Mouse (Mus musculus): ENCODE data around the gene Zmym1. TPM values are rescaled to one million over a fixed set of nuclear protein-coding genes. Genes with fewer than 3 reads are reported as not detected.

The Zmym1 gene
- total and polyA plus RNA-seq, 3 experiments: 13.2 to 17.6 TPM; not detected in 1

DNA sequence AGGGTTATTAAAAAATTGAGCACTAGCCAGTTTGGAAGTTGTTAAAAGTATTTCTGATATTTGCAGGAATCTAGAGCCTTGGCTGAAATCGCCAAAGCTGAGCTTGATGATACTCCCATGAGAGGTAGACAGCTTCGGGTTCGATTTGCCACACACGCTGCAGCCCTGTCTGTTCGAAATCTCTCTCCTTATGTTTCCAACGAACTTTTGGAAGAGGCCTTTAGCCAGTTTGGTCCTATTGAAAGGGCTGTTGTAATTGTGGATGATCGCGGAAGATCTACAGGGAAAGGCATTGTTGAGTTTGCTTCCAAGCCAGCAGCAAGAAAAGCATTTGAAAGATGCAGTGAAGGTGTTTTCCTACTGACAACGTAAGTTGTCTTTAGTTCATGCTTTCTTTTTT is 37.8 kb downstream of the Zmym1 start:
- peaks cover 44 to 50% of the 10 kb centered on the region in 2 experiments for H3K36me3 ChIP-seq (ENCODE audit: control insufficient read depth in 1 of 2, insufficient read depth in 2 of 2, low read length in 2 of 2)
- TF ChIP-seq ZC3H11A (IDR thresholded peaks at IDR 0.05; ENCODE audit: low read depth, low read length): no peak
- TF ChIP-seq GABPA (IDR thresholded peaks at IDR 0.05; ENCODE audit: low read depth, low read length): no peak
- TF ChIP-seq GATA1 (IDR thresholded peaks at IDR 0.05; ENCODE audit: low read depth, low read length): no peak
- TF ChIP-seq POLR2AphosphoS5 (IDR thresholded peaks at IDR 0.05; ENCODE audit: borderline replicate concordance, low read depth, low read length): no peak
- TF ChIP-seq NRF1 (IDR thresholded peaks at IDR 0.05; ENCODE audit: insufficient read depth, low read depth, low read length, poor library complexity, severe bottlenecking): no peak
- peak; percentile 38 for TF ChIP-seq MXI1 (IDR thresholded peaks at IDR 0.05; ENCODE audit: low read depth, low read length)
- no peak for TF ChIP-seq ZNF384 (IDR thresholded peaks at IDR 0.05; ENCODE audit: low read depth, low read length)
- no peak for TF ChIP-seq ETS1 (IDR thresholded peaks at IDR 0.05; ENCODE audit: low read depth, low read length)
- TF ChIP-seq CHD1 (IDR thresholded peaks at IDR 0.05; ENCODE audit: low read depth, low read length): no peak
- no peak for TF ChIP-seq MYB (IDR thresholded peaks at IDR 0.05; ENCODE audit: low read depth, low read length)
- no peak for TF ChIP-seq MEF2A (IDR thresholded peaks at IDR 0.05; ENCODE audit: extremely low read depth, insufficient replicate concordance, low read depth, low read length, poor library complexity, severe bottlenecking)
- TF ChIP-seq POLR2A (IDR thresholded peaks at IDR 0.05; ENCODE audit: control insufficient read depth in 1 of 2, insufficient read depth in 1 of 2, low read depth in 1 of 2, low read length in 2 of 2, poor library complexity in 1 of 2): 0 out of 4 replicates have a peak, but pooled peaks of 1 of the 2 experiments have one; percentile 29
- DNase-seq (ENCODE audit: low read depth, low spot score): no peak
- no peaks in the 10 kb centered on the region for H3K27me3 ChIP-seq (ENCODE audit: control insufficient read depth in 1 of 2, insufficient read depth in 2 of 2, low read length in 2 of 2)
- H3K4me1 ChIP-seq (ENCODE audit: control insufficient read depth in 1 of 2, insufficient read depth in 2 of 2, low read length in 2 of 2): peaks cover 4 to 18% of the 10 kb centered on the region in 2 experiments; a peak in 3 of 4 replicates
- H3K9ac ChIP-seq (ENCODE audit: control insufficient read depth, low read depth, low read length, poor library complexity, severe bottlenecking): peak overlapping the region; percentile 99
- peaks cover 65% of the 10 kb centered on the region for H3K79me2 ChIP-seq (ENCODE audit: control insufficient read depth, insufficient read depth, low read length, poor library complexity)
- peak overlapping the region; percentile 58 to 79 for H3K4me3 ChIP-seq (ENCODE audit: control insufficient read depth in 1 of 2, insufficient read depth in 1 of 2, low read depth in 2 of 2, low read length in 2 of 2)
- no peak overlapping the region for H3K27ac ChIP-seq (ENCODE audit: control insufficient read depth, low read depth, low read length)
- no peaks in the 10 kb centered on the region for H3K9me3 ChIP-seq (replicated peaks; ENCODE audit: insufficient read depth, low read length)

DNA sequence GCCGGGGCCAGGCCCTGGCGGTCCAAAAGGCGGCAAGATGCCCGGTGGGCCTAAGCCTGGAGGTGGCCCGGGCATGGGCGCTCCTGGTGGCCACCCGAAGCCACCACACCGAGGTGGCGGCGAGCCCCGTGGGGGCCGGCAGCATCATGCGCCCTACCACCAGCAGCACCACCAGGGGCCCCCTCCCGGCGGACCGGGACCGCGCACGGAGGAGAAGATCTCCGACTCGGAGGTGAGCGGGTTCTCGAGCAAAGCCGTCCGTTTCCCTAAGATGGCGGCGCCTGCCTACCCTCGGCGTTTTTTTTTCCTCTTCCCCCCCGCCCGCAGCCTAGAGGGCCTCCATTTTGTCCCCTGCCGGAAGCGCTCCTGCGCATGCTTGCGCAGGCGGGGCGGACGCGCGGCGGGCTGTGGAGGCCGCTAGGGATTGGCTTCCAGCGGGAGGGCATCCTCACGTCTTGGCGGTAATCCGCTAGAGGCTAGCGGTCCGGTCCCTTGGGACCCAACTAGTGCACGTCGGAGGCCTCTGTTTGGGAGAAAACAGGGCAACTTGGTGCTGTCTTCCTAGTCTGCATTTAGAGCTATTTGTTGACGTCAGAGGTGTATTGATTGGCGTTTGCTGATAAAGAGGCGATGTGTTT is 38.8 kb downstream of the Zmym1 start:
- DNase-seq (ENCODE audit: low read depth, low spot score): peak; percentile 92
- H3K4me1 ChIP-seq (ENCODE audit: control insufficient read depth in 1 of 2, insufficient read depth in 2 of 2, low read length in 2 of 2): peaks cover 2 to 16% of the 10 kb centered on the region in 2 experiments; a peak in 2 of 4 replicates
- peaks cover 33 to 41% of the 10 kb centered on the region in 2 experiments for H3K36me3 ChIP-seq (ENCODE audit: control insufficient read depth in 1 of 2, insufficient read depth in 2 of 2, low read length in 2 of 2)
- peak; percentile 72; the same call in 1 of the 2 replicates for TF ChIP-seq E2F4 (IDR thresholded peaks at IDR 0.05; ENCODE audit: borderline replicate concordance, low read depth, low read length)
- peak; percentile 26 to 70; a peak in 2 of 4 replicates for TF ChIP-seq POLR2A (IDR thresholded peaks at IDR 0.05; ENCODE audit: control insufficient read depth in 1 of 2, insufficient read depth in 1 of 2, low read depth in 1 of 2, low read length in 2 of 2, poor library complexity in 1 of 2)
- TF ChIP-seq TBP (IDR thresholded peaks at IDR 0.05; ENCODE audit: low read depth, low read length): no peak
- TF ChIP-seq ZC3H11A (IDR thresholded peaks at IDR 0.05; ENCODE audit: low read depth, low read length): peak; percentile 28; the same call in 1 of the 2 replicates
- no peak for TF ChIP-seq MYB (IDR thresholded peaks at IDR 0.05; ENCODE audit: low read depth, low read length)
- 0 out of 2 replicates have a peak, but pooled peaks have one; percentile 21 for TF ChIP-seq ZMIZ1 (IDR thresholded peaks at IDR 0.05; ENCODE audit: low read depth, low read length)
- no peak for TF ChIP-seq MAFK (IDR thresholded peaks at IDR 0.05; ENCODE audit: borderline replicate concordance, low read depth, low read length)
- no peak for TF ChIP-seq ZKSCAN1 (IDR thresholded peaks at IDR 0.05; ENCODE audit: low read depth, low read length)
- TF ChIP-seq ZNF384 (IDR thresholded peaks at IDR 0.05; ENCODE audit: low read depth, low read length): peak; percentile 89
- TF ChIP-seq CTCF (IDR thresholded peaks at IDR 0.05 in 2 of 3, conservative IDR thresholded peaks at IDR 0.05 in 1 of 3; ENCODE audit: control insufficient read depth in 1 of 3, insufficient read depth in 1 of 3, low read depth in 2 of 3, low read length in 3 of 3, poor library complexity in 1 of 3, severe bottlenecking in 1 of 3): peak in 1 of 3 experiments; percentile 12; a peak in 2 of 6 replicates
- no peak for TF ChIP-seq JUND (IDR thresholded peaks at IDR 0.05; ENCODE audit: low read depth, low read length)
- TF ChIP-seq MAZ (IDR thresholded peaks at IDR 0.05; ENCODE audit: low read depth, low read length): peak; percentile 87
- TF ChIP-seq RCOR1 (IDR thresholded peaks at IDR 0.05; ENCODE audit: low read depth, low read length): no peak
- TF ChIP-seq UBTF (IDR thresholded peaks at IDR 0.05; ENCODE audit: borderline replicate concordance, insufficient read depth, low read depth, low read length): 0 out of 2 replicates have a peak, but pooled peaks have one; percentile 74
- TF ChIP-seq SMC3 (IDR thresholded peaks at IDR 0.05; ENCODE audit: low read depth, low read length): no peak
- peak; percentile 16; the same call in 1 of the 2 replicates for TF ChIP-seq KAT2A (conservative IDR thresholded peaks at IDR 0.05; ENCODE audit: low read depth, low read length)
- TF ChIP-seq SIN3A (IDR thresholded peaks at IDR 0.05; ENCODE audit: low read length): peak; percentile 74
- no peak for TF ChIP-seq BHLHE40 (IDR thresholded peaks at IDR 0.05; ENCODE audit: borderline replicate concordance, low read depth, low read length)
- TF ChIP-seq NRF1 (IDR thresholded peaks at IDR 0.05; ENCODE audit: insufficient read depth, low read depth, low read length, poor library complexity, severe bottlenecking): peak; percentile 96
- TF ChIP-seq USF1 (IDR thresholded peaks at IDR 0.05; ENCODE audit: low read depth, low read length): no peak
- peak; percentile 53; the same call in 1 of the 2 replicates for TF ChIP-seq MYC (IDR thresholded peaks at IDR 0.05; ENCODE audit: low read depth, low read length)

More for the DNA sequence above, 38.8 kb downstream of the Zmym1 start:
- peak overlapping the region; percentile 89 for H3K27ac ChIP-seq (ENCODE audit: control insufficient read depth, low read depth, low read length)
- H3K27me3 ChIP-seq (ENCODE audit: control insufficient read depth in 1 of 2, insufficient read depth in 2 of 2, low read length in 2 of 2): no peaks in the 10 kb centered on the region
- peak overlapping the region; percentile 58 to 79 for H3K4me3 ChIP-seq (ENCODE audit: control insufficient read depth in 1 of 2, insufficient read depth in 1 of 2, low read depth in 2 of 2, low read length in 2 of 2)
- H3K79me2 ChIP-seq (ENCODE audit: control insufficient read depth, insufficient read depth, low read length, poor library complexity): peaks cover 56% of the 10 kb centered on the region
- peak overlapping the region; percentile 99 for H3K9ac ChIP-seq (ENCODE audit: control insufficient read depth, low read depth, low read length, poor library complexity, severe bottlenecking)
- no peaks in the 10 kb centered on the region for H3K9me3 ChIP-seq (replicated peaks; ENCODE audit: insufficient read depth, low read length)

Data from MEL (cell line).